Mouse (Mus musculus): ENCODE measurements around the gene Gm11273.

DNA sequence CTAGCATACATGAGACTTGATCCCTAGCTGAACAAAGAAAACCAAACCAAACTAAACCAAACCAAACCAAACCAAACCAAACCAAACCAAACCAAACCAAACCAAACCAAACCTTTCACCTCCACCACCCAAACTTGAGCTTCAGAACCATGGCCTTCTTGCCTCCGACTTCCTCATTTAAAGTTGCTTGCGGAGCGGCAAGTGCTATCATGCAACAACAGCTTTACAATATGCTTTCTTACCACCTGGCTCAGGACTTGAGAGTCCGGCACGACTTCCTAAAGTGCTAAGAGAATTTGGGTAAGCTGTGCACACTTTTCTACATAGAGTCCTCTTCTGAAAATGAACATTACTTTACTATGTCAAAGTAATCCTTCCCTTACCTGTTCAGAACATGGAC is 1.1 kb upstream of the Gm11273 start:
- TF ChIP-seq POLR2A (IDR thresholded peaks at IDR 0.05; ENCODE audit: control insufficient read depth, extremely low read depth, insufficient read depth, low read length, poor library complexity) (no peak), CTCF (IDR thresholded peaks at IDR 0.05; ENCODE audit: borderline replicate concordance, control insufficient read depth, extremely low read depth, insufficient read depth, low read length, poor library complexity) (no peak)

All from thymus, adult 2 months (tissue).